Mouse (Mus musculus) embryonic facial prominence, embryonic 10.5 days (tissue): Measurements from ENCODE around the gene Ppfibp1. TPM values are rescaled to one million over a fixed set of nuclear protein-coding genes. Genes with fewer than 3 reads are reported as not detected.

Experiments used
- DNase-seq: peaks from one replicate; pipeline ENCODE4 v3.0.0-alpha.2; 2017; ENCODE audit warnings: low spot score
- H3K27ac ChIP-seq: fragments of 300-500 bp; sonication (generic); replicated peaks from 2 replicates; pipeline ENCODE4 v1.5.1; 2016; ENCODE audit warnings: mild to moderate bottlenecking
- H3K27me3 ChIP-seq: fragments of 300-500 bp; sonication (generic); replicated peaks from 2 replicates; pipeline ENCODE4 v1.6.1; 2016; ENCODE audit warnings: low read depth, mild to moderate bottlenecking; ENCODE audit not compliant: poor library complexity, severe bottlenecking
- H3K36me3 ChIP-seq: fragments of 300-500 bp; sonication (generic); replicated peaks from 2 replicates; pipeline ENCODE4 v1.6.1; 2016; ENCODE audit warnings: mild to moderate bottlenecking, moderate library complexity
- H3K4me1 ChIP-seq: fragments of 300-500 bp; sonication (generic); 2 replicates; pipeline ENCODE4 v1.6.1; 2016
- H3K4me3 ChIP-seq: fragments of 300-500 bp; sonication (generic); 2 replicates; pipeline ENCODE4 v1.5.1; 2016; ENCODE audit warnings: mild to moderate bottlenecking, moderate library complexity
- H3K9me3 ChIP-seq: fragments of 300-500 bp; sonication (generic); 2 replicates; pipeline ENCODE4 v1.6.1; 2016; ENCODE audit warnings: mild to moderate bottlenecking
- WGBS: fragments of 180-500 bp; shearing (Covaris S2); methylation state at CpG from one replicate; pipeline ENCODE4 v1.1.7; 2016; 5-methylcytosine and 5-hydroxymethylcytosine counted together
- polyA plus RNA-seq: library from polyadenylated mRNA; unstranded; fragments of >200 nt; fragmentation: Nextera tagmentation; extraction: Ambion mirVana; gene quantifications from 2 replicates; pipeline ENCODE4 v1.2.1, GENCODE M21; 2016

The Ppfibp1 gene
- polyA plus RNA-seq, 1 experiment from 2014 or later = 38.1 TPM

DNA sequence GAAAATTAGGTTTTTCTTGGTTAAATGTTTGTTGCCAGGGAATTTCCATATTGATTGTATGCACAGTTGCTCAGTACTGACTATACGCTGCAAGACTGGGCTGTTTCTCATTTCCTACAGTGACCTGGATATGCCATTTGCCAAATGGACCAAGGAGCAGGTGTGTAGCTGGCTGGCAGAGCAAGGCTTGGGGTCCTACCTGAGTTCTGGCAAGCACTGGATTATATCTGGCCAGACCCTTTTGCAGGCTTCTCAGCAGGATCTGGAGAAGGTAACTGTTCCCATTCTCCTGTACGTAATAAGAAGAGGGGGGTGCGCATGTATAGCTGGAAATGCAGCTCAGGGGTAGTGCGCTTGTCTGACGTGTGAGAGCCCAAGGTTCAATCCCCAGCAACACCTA lies 132.9 kb downstream of the Ppfibp1 start:
- H3K4me3 ChIP-seq = no peak overlapping the region
- WGBS = 93% methylated on average over 5 of the region's 5 CpGs
- no peaks in the 10 kb centered on the region for H3K27me3 ChIP-seq
- no peaks in the 10 kb centered on the region for H3K4me1 ChIP-seq
- H3K27ac ChIP-seq = no peak overlapping the region
- H3K9me3 ChIP-seq = no peaks in the 10 kb centered on the region
- peaks cover 55% of the 10 kb centered on the region for H3K36me3 ChIP-seq
- no peak for DNase-seq

DNA sequence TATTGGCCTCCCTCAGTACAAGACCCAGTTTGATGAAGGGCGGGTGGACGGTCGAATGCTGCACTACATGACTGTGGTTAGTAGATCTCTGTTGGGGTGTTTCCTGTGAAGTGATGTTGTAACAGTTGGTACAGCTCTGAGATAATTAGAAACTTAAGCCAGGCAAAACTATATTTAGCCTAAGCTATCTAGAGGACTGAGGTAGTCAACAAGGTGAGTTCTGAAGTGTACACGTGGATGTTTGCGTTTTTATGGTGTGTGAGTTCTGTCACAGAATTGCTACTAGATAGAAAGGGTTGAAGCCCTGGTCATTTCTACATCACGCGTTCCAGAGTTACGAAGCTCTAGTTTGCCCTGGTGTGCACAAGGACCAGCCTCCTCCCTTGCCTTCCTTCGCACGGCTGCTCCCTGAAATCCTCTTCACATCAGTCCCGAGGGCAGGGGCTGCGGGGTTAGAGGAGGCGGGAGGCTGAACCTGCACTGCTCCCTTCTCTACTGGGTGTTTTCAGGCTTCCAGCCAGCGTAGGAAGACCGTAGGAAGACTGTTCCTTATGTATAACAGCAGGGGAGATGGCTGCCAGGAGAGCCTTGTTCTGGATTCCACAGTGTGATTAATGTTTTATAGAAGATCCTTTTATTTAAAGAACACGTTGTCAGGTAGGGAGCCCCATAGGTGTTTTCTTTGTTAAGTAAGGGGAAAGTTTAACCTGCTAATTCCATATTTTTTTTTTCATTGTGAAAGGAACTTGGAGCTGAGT lies 134.3 kb downstream of the Ppfibp1 start:
- Histone ChIP-seq H3K4me1 (no peaks in the 10 kb centered on the region), H3K27ac (no peak overlapping the region), H3K36me3 (peaks cover 57% of the 10 kb centered on the region), H3K9me3 (no peaks in the 10 kb centered on the region), H3K4me3 (no peak overlapping the region), H3K27me3 (no peaks in the 10 kb centered on the region)
- 88% methylated on average over 16 of the region's 16 CpGs for WGBS
- DNase-seq = no peak

DNA sequence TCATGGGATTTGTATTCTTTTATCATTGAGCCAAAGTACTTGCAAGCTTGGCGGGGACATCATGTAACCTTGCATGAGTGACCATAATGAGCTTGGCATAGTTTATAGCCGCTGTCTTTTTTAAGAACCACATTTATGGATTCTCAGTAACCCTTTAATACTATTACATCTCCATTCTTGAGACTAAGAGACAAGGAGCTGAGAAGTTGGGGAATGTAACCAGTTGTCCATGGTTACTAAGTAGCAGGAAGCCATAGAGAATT lies 134.8 kb downstream of the Ppfibp1 start:
- Histone ChIP-seq H3K27me3 (no peaks in the 10 kb centered on the region), H3K4me1 (no peaks in the 10 kb centered on the region), H3K27ac (no peak overlapping the region), H3K36me3 (peaks cover 62% of the 10 kb centered on the region), H3K9me3 (no peaks in the 10 kb centered on the region), H3K4me3 (no peak overlapping the region)
- WGBS = 91% methylated on average over 2 of the region's 2 CpGs
- no peak for DNase-seq

DNA sequence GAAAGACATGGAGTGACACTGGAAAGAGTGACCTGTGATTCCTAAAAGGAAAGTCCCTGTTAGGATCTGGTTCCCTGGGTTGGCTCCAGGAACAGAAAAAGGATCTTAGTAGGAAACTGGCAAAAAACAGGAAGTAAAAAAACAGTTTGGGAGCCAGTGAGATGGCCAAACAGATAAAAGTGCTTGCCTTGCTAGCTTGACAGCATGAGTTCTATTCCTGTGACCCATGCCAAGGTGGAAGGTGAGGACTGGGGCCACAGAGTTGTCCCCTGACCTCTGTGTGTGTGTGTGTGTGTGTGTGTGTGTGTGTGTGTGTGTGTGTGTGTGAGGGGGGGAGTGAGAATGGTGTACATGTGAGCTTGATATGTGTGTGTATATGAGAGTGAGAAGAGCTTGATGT lies 135.3 kb downstream of the Ppfibp1 start:
- Histone ChIP-seq H3K4me3 (no peak overlapping the region), H3K36me3 (peaks cover 60% of the 10 kb centered on the region), H3K9me3 (no peaks in the 10 kb centered on the region), H3K4me1 (no peaks in the 10 kb centered on the region), H3K27me3 (no peaks in the 10 kb centered on the region), H3K27ac (no peak overlapping the region)
- no peak for DNase-seq

DNA sequence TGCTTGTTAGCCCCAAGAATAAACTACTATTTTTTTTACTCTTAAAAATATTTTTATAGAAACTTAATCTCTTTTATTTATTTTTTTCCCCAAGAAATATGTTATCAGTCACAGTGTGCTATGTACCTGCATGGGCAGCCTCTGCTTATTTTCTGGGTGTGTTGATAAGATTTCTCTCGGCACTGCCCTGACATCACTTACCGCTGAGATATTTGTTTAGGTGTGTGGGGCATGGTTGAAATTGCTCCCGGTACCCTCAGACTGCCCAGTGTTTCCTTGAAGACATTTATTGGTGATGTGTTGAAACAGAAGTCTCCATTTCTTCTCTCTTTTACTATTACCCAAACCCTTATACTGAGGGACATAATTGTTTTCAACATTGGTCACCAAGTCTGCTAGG lies 136.5 kb downstream of the Ppfibp1 start:
- peaks cover 55% of the 10 kb centered on the region for H3K36me3 ChIP-seq
- no peaks in the 10 kb centered on the region for H3K9me3 ChIP-seq
- H3K4me1 ChIP-seq = no peaks in the 10 kb centered on the region
- no peaks in the 10 kb centered on the region for H3K27me3 ChIP-seq
- WGBS = 89% methylated on average over 3 of the region's 3 CpGs
- DNase-seq = no peak
- no peak overlapping the region for H3K27ac ChIP-seq
- H3K4me3 ChIP-seq = no peak overlapping the region

DNA sequence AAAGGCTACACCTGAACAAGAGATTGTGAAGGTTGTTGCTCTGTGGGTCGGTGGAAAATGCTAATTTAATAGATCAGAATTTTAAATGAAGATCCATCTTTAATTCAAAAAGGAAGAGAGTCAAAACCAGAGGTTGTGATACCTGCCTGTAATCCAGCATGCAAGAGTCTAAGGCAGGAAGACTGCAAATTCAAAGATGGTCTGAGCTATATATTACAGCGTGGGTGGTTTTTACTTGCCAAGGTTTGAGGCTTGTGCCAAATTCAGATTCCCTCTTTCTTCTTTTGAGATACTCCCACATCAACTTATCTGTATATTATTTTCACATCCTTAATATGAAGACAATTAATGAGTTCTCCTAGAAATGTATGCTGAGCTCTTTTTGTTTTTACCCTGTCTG lies 140.1 kb downstream of the Ppfibp1 start:
- Histone ChIP-seq H3K4me1 (no peaks in the 10 kb centered on the region), H3K9me3 (no peaks in the 10 kb centered on the region), H3K27me3 (no peaks in the 10 kb centered on the region), H3K4me3 (no peak overlapping the region), H3K36me3 (peaks cover 53% of the 10 kb centered on the region), H3K27ac (no peak overlapping the region)
- DNase-seq = no peak
- WGBS = 88% methylated on average over 2 of the region's 2 CpGs

DNA sequence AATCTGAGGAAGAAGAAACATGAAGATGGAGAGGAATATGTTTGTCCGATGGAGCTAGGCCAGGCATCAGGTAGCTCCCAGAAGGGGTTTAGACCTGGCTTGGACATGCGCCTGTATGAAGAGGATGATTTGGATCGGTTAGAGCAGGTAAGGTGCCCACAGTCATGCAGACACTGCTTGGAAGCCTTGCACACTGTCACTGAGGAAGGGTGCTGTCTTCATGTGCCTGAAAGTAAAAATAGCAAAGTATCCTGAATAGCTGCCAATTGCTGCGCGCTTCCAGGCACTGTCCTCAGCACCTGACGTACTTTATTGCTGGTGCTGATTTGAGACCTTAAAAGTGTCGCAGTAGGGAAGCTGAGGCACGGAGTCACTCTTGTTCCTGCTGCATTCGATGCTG lies 141.3 kb downstream of the Ppfibp1 start:
- WGBS = 95% methylated on average over 9 of the region's 9 CpGs
- H3K27ac ChIP-seq = no peak overlapping the region
- H3K4me3 ChIP-seq = no peak overlapping the region
- H3K9me3 ChIP-seq = no peaks in the 10 kb centered on the region
- H3K36me3 ChIP-seq = peaks cover 52% of the 10 kb centered on the region
- no peaks in the 10 kb centered on the region for H3K4me1 ChIP-seq
- no peaks in the 10 kb centered on the region for H3K27me3 ChIP-seq
- no peak for DNase-seq

DNA sequence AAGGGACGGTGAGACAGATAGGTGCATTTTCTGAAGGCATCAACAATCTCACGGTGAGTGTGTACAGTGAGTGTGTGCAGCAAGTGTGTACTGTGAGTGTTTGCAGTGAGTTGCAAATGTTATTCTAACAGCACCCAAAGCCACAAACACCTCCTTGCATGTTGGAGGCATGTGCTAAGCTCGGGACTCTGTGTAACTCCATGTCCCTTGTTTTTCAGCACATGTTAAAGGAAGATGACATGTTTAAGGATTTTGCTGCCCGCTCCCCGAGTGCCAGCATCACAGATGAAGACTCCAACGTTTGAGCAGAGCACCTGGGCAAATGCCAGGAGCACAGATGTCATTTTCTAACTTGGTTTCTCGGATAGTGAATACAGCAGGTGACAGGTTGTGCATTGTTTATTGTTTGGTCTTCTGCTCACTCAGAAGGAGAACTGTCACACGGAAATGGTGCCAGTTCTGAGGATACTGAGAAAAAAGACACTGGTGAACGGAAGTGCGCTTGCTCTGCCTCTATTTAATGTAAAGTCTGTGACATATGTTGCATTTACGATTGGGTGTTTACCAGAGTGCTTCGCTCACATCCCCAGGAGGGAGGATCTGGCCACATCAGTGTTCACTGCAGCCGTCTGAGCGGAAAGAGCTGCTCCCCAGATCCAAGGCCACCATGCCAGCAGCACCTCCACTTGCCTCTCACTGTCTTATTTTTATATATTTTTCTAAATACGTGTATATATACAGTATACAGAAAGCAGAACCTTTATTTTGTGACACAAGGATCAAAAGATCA lies 142.0 kb downstream of the Ppfibp1 start:
- Histone ChIP-seq H3K27ac (no peak overlapping the region), H3K27me3 (no peaks in the 10 kb centered on the region), H3K9me3 (no peaks in the 10 kb centered on the region), H3K4me1 (no peaks in the 10 kb centered on the region), H3K36me3 (peaks cover 50% of the 10 kb centered on the region), H3K4me3 (no peak overlapping the region)
- WGBS = 90% methylated on average over 15 of the region's 15 CpGs
- DNase-seq = no peak

DNA sequence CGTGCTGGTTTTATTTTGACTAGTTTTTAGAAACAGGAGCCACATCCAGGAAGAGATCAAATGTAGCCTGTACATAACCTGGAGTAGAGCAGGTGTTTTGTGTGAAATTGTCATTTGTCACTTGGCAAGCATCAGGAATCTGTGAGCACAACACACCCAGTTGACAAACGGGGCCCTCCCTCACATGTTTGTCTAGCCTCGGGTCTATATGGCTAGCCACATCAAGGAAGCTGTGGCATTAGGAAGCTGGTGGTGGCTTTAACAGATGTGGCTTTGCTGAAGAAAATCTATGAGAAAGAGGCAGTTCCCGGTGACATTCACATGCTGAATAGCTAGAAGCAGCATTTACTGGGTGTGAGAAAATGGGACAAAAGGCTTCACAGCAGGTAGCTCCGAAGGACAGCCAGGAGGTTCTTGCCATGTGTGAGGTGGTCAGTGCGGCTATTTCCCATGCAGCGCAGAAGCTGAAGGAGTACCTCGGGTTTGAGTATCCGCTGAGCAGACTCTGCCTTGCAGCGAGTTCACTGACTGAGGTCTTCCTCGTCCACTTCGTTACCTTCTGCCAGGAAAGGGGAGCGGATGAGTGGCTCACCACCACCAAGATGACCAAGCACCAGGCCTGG lies 144.1 kb downstream of the Ppfibp1 start, which contains the start of gene Rep15:
Gene Rep15, plus strand, starts transcription at position 282 of the 623 bp plus-strand sequence.
- Histone ChIP-seq H3K27ac (no peak within 1 kb of the TSS), H3K27me3 (no peaks in the 10 kb centered on the region), H3K36me3 (peaks cover 32% of the 10 kb centered on the region), H3K9me3 (no peaks in the 10 kb centered on the region), H3K4me1 (no peaks in the 10 kb centered on the region), H3K4me3 (no peak within 1 kb of the TSS)
- DNase-seq = no peak
- WGBS = 55% methylated on average over 13 of the region's 13 CpGs

DNA sequence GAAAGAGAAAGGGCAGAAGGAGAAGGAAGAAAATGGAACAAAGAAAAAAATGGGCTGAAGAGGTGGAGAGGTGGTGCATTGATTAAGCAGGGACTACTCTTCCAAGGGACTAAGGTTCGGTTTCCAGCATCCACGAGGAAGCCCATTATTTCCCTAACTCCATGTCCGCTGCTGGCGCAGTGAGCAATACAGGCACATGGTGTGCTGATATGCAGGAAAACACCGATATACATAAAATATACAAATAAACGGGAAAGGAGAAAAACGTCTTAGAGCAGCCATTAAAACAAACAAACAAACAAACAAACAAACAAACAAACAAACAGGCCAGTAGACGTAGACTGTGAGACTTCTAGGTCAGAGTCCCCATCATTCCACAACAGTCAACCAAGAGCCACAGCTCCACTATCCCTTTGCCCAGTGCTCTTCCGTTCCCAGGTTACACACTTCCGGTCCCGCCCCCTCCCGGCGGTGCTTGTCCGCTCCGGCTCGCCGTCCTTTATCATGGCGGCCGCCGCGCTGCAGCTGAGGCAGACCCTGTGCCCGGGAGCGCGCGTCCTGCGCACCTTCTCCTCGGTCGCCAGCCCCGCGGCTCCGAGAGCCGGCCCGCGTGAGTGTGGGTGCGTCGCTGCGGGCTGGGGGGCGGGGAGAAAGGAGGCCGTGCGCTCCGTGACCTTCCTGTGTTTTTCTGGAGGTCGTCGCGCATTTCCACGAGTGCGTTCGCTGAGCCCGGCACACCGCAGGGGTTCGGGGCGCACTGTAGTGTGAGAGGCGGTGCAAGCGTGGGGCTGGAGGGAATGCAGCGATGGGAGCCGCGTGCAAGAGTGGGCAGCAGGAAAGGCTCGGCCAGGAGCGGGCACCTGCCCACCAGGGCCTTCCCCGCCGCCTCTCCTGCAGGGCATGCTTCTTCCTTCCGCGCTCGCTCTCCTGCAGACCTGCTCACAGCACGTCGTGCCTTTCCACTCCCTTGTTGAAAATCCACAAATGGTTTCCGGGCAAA lies 154.3 kb downstream of the Ppfibp1 start, which contains the start of gene Mrps35:
Gene Mrps35, plus strand, starts transcription at position 474 of the 1,000 bp plus-strand sequence.
- Histone ChIP-seq H3K4me1 (peaks cover 13% of the 10 kb centered on the region), H3K27ac (peak within 1 kb of the TSS; percentile 99), H3K9me3 (no peaks in the 10 kb centered on the region), H3K4me3 (peak within 1 kb of the TSS; percentile 88), H3K36me3 (peaks cover 17% of the 10 kb centered on the region), H3K27me3 (0 out of 2 replicates have a peak, but pooled peaks cover 4% of the 10 kb centered on the region)
- DNase-seq = peak; percentile 94
- WGBS = 3% methylated on average over 66 of the region's 66 CpGs

DNA sequence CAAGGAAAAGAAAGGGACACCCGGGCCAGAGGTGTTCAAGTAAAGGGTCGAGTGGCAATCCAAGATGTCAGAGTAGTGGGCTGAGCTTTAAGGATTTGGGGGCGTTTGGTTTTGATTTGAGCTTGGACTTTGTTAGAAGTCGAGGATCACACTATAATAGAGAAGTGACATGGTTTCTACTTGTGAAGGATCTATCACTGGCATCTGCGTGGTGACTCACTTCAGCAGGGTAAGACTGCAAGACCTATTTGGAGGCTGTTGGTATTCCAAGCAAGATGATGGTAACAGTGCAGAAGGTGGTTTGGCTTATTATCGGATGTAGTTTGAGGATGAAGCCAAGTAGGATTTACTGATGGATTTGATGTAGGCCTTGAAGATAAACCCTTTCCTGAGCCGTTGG lies 155.3 kb downstream of the Ppfibp1 start:
- Histone ChIP-seq H3K27me3 (0 out of 2 replicates have a peak, but pooled peaks cover 4% of the 10 kb centered on the region), H3K4me3 (peak overlapping the region; percentile 88), H3K9me3 (no peaks in the 10 kb centered on the region), H3K27ac (0 out of 2 replicates have a peak overlapping the region, but pooled peaks have one; percentile 99), H3K36me3 (peaks cover 27% of the 10 kb centered on the region), H3K4me1 (peaks cover 13% of the 10 kb centered on the region)
- DNase-seq = no peak
- 56% methylated on average over 7 of the region's 7 CpGs for WGBS
